Mouse (Mus musculus): ENCODE measurements around the gene Panx1. TPM values are rescaled to one million over a fixed set of nuclear protein-coding genes. Genes with fewer than 3 reads are reported as not detected.

Gene Panx1
- total and polyA plus RNA-seq, 3 experiments: 19.7 to 54.0 (median 27.9) TPM

DNA sequence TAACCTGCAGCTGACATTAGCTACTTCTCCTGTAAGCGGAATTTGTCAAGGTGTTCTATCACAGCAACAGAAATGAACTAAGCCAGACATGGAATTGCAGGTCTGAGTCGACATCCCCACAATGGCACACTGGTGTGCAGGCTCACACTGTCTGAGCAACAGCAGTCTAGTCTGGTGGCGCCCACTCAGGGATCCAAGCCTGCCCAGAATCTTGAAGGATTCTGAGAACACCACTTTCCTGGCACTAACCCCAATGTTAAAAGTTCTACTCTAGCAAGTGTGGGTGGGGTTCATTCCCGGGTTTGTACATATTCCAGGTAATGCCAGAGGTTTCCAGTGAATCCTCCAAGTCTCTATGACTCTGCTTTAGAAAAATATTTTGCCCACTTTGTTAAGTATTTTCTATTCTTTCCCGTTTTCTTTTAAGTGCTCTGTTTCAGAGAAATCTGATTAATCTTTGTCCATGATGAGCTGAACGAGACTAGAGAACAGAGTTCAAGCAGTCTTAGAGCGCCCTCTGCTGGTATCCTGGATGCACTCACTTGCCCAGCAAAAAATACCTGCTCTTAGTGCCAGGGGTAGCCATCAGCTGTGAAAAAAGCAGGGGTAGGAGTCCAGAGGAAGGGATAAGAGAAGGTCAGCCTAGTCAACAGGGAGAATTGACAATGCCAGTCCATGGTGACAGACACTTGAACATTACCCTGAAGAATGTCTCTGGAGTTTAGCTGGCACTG, 29.9 kb downstream of the Panx1 start:
- Histone ChIP-seq H3K27me3 (replicated peaks) (no peaks in the 10 kb centered on the region), H3K9ac (ENCODE audit: insufficient read depth, low read depth) (no peak overlapping the region), H3K9me3 (replicated peaks; ENCODE audit: low read length) (no peaks in the 10 kb centered on the region), H3K4me2 (ENCODE audit: insufficient read depth, low read depth, poor library complexity, severe bottlenecking) (no peak overlapping the region), H3K36me3 (replicated peaks in 1 of 2; ENCODE audit: control insufficient read depth in 1 of 2, insufficient read depth in 1 of 2, low read length in 1 of 2) (peaks cover 0 to 72% of the 10 kb centered on the region in 2 experiments), H3K4me1 (ENCODE audit: control insufficient read depth in 1 of 2, insufficient read depth in 2 of 2) (peaks cover 0 to 9% of the 10 kb centered on the region in 2 experiments; a peak in 2 of 4 replicates), H3K79me2 (replicated peaks; ENCODE audit: control insufficient read depth, extremely low read depth, insufficient read depth, poor library complexity, severe bottlenecking) (no peaks in the 10 kb centered on the region), H3K27ac (ENCODE audit: insufficient read depth, low read depth) (no peak overlapping the region), H3K4me3 (replicated peaks in 1 of 3; ENCODE audit: low read depth in 2 of 3, low read length in 2 of 3, poor library complexity in 1 of 3) (no peak overlapping the region)
- dilution Hi-C loops (cut with MboI; ENCODE audit: extremely low pct_ligation_motif_present, extremely low pct_unique_long_range_greater_than_20kb, low sequenced_read_pairs): no loop called here
- DNase-seq (ENCODE audit: extremely low read depth): peak; percentile 82
- in situ Hi-C loops (cut with MboI; ENCODE audit: low pct_ligation_motif_present, low pct_unique_long_range_greater_than_20kb, low sequenced_read_pairs): loop anchor here (5.0 kb wide), 2 partner anchors 158 to 238 kb away; no protein-coding TSS in a partner anchor
- TF ChIP-seq MXI1 (IDR thresholded peaks at IDR 0.05; ENCODE audit: low read depth, low read length) (no peak), JUN (IDR thresholded peaks at IDR 0.05; ENCODE audit: insufficient read depth, low read depth, low read length) (no peak), CTCF (conservative IDR thresholded peaks at IDR 0.05 in 1 of 2, IDR thresholded peaks at IDR 0.05 in 1 of 2; ENCODE audit: low read depth in 2 of 2, low read length in 2 of 2) (peak; percentile 91 to 96), ZC3H11A (IDR thresholded peaks at IDR 0.05; ENCODE audit: low read depth, low read length) (peak; percentile 25; the same call in 1 of the 2 replicates), SMC3 (IDR thresholded peaks at IDR 0.05; ENCODE audit: low read depth, low read length) (peak; percentile 92), NELFE (IDR thresholded peaks at IDR 0.05; ENCODE audit: low read depth, low read length) (no peak), RAD21 (IDR thresholded peaks at IDR 0.05; ENCODE audit: low read depth, low read length) (peak; percentile 93), E2F4 (IDR thresholded peaks at IDR 0.05; ENCODE audit: insufficient replicate concordance, low read depth, low read length) (no peak), TBP (conservative IDR thresholded peaks at IDR 0.05; ENCODE audit: low read depth, low read length) (no peak), JUND (conservative IDR thresholded peaks at IDR 0.05; ENCODE audit: low read depth, low read length) (no peak), POLR2AphosphoS2 (IDR thresholded peaks at IDR 0.05; ENCODE audit: low read depth, low read length) (no peak), ZNF384 (IDR thresholded peaks at IDR 0.05; ENCODE audit: low read depth, low read length) (no peak), NRF1 (IDR thresholded peaks at IDR 0.05; ENCODE audit: low read depth, low read length) (no peak), TCF12 (IDR thresholded peaks at IDR 0.05; ENCODE audit: low read depth, low read length) (no peak), ZKSCAN1 (IDR thresholded peaks at IDR 0.05; ENCODE audit: borderline replicate concordance, low read depth, low read length) (no peak), SIN3A (IDR thresholded peaks at IDR 0.05; ENCODE audit: low read length) (no peak)

DNA sequence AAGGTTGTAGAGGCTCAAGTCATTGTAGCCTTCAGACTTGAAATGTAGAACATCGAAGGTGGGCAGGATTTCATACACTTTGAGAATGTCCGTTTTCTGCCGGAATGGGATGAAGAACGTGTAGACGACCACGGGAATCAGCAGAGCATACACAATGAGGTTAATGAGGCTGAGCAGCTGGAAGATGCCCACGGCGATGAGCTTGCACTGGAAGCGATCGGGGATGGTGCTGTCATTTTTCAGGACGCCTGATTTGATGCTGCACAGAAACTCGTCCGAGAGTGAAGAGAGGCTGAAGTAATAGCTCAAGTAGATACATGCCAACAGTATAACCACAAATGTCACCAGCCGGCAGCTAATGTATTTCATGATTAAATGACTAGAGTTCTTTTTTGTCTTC, 37.7 kb downstream of the Panx1 start:
- Histone ChIP-seq H3K27me3 (replicated peaks) (no peaks in the 10 kb centered on the region), H3K4me3 (replicated peaks in 1 of 3; ENCODE audit: low read depth in 2 of 3, low read length in 2 of 3, poor library complexity in 1 of 3) (no peak overlapping the region), H3K9ac (ENCODE audit: insufficient read depth, low read depth) (no peak overlapping the region), H3K9me3 (replicated peaks; ENCODE audit: low read length) (no peaks in the 10 kb centered on the region), H3K36me3 (replicated peaks in 1 of 2; ENCODE audit: control insufficient read depth in 1 of 2, insufficient read depth in 1 of 2, low read length in 1 of 2) (peaks cover 14 to 77% of the 10 kb centered on the region in 2 experiments), H3K4me1 (ENCODE audit: control insufficient read depth in 1 of 2, insufficient read depth in 2 of 2) (no peaks in the 10 kb centered on the region), H3K79me2 (replicated peaks; ENCODE audit: control insufficient read depth, extremely low read depth, insufficient read depth, poor library complexity, severe bottlenecking) (no peaks in the 10 kb centered on the region), H3K27ac (ENCODE audit: insufficient read depth, low read depth) (no peak overlapping the region), H3K4me2 (ENCODE audit: insufficient read depth, low read depth, poor library complexity, severe bottlenecking) (no peak overlapping the region)
- in situ Hi-C loops (cut with MboI; ENCODE audit: low pct_ligation_motif_present, low pct_unique_long_range_greater_than_20kb, low sequenced_read_pairs) (no loop called here), dilution Hi-C loops (cut with MboI; ENCODE audit: extremely low pct_ligation_motif_present, extremely low pct_unique_long_range_greater_than_20kb, low sequenced_read_pairs) (no loop called here)
- no peak for DNase-seq (ENCODE audit: extremely low read depth)
- TF ChIP-seq CHD1 (IDR thresholded peaks at IDR 0.05; ENCODE audit: low read depth, low read length) (no peak), EP300 (IDR thresholded peaks at IDR 0.05; ENCODE audit: low read length) (no peak), MXI1 (IDR thresholded peaks at IDR 0.05; ENCODE audit: low read depth, low read length) (no peak), POLR2AphosphoS2 (IDR thresholded peaks at IDR 0.05; ENCODE audit: low read depth, low read length) (no peak), RCOR1 (conservative IDR thresholded peaks at IDR 0.05; ENCODE audit: low read depth, low read length) (no peak), ZMIZ1 (IDR thresholded peaks at IDR 0.05; ENCODE audit: low read depth, low read length) (no peak), POLR2A (IDR thresholded peaks at IDR 0.05; ENCODE audit: low read depth, low read length) (no peak), CHD2 (IDR thresholded peaks at IDR 0.05; ENCODE audit: low read length) (no peak), MYC (IDR thresholded peaks at IDR 0.05; ENCODE audit: low read depth, low read length) (no peak), JUND (conservative IDR thresholded peaks at IDR 0.05; ENCODE audit: low read depth, low read length) (no peak), GABPA (IDR thresholded peaks at IDR 0.05; ENCODE audit: insufficient replicate concordance, low read depth, low read length) (no peak)
